ENCODE assay signal across 33 mouse cellular contexts in genomic region chr11:94122341-94123030, GRCm38 (mm10).
DNase-seq lines count a peak whose midpoint lies in the region; ATAC-seq and TF ChIP-seq lines count a peak whose summit lies in the region.
"Had no signal": no experiment of that assay in that cellular context is flagged by ENCODE, and none has a peak within 500 bp of the region (broad histone marks: within the 10 kb centered on the region; RNA-seq: fewer than 3 reads in every experiment).

No protein-coding gene starts in this region.

- no peak overlapping the region for H3K4me3 ChIP-seq in limb, embryonic 11.5 days (ENCODE audit: low read depth, low read length)
- H3K4me3 ChIP-seq in left cerebral cortex, adult 2 months: no peak overlapping the region
- H3K4me3 ChIP-seq: embryonic facial prominence, embryonic 10.5 days; embryonic facial prominence, embryonic 13.5 days; erythroblast, embryonic 14.5 days; forebrain, embryonic 12.5 days; forebrain, embryonic 15.5 days; gastrocnemius, adult 2 months; heart, embryonic 12.5 days; heart, embryonic 15.5 days had no signal

- no peak for TF ChIP-seq CTCF in left cerebral cortex, adult 2 months (IDR thresholded peaks at IDR 0.05)

- H3K9me3 ChIP-seq in limb, embryonic 11.5 days (ENCODE audit: control insufficient read depth, low read length): no peaks in the 10 kb centered on the region
- H3K9me3 ChIP-seq: embryonic facial prominence, embryonic 10.5 days; embryonic facial prominence, embryonic 13.5 days; forebrain, embryonic 12.5 days; forebrain, embryonic 15.5 days; G1E; heart, embryonic 12.5 days; heart, embryonic 15.5 days had no signal

- intact Hi-C loops in left cerebral cortex, adult 2 months (cut with DNase I): no loop called here

- no peak for ATAC-seq in limb, embryonic 11.5 days (ENCODE audit: insufficient number of reproducible peaks, low FRiP score, low TSS enrichment, low read depth)
- ATAC-seq: forebrain, embryonic 15.5 days; hindbrain, postnatal 0 days; inflammation-experienced regulatory T-cells, adult 6 months; Patski had no signal

- H3K9ac ChIP-seq in limb, embryonic 11.5 days (ENCODE audit: low read length): no peak overlapping the region
- H3K9ac ChIP-seq: embryonic facial prominence, embryonic 13.5 days; forebrain, embryonic 12.5 days; forebrain, embryonic 15.5 days; heart, embryonic 12.5 days; heart, embryonic 15.5 days; hindbrain, embryonic 14.5 days had no signal

- H3K27ac ChIP-seq in limb, embryonic 11.5 days (replicated peaks; ENCODE audit: low read depth, low read length): no peak overlapping the region
- no peak overlapping the region for H3K27ac ChIP-seq in left cerebral cortex, adult 2 months
- H3K27ac ChIP-seq: embryonic facial prominence, embryonic 10.5 days; embryonic facial prominence, embryonic 13.5 days; forebrain, embryonic 12.5 days; forebrain, embryonic 15.5 days; gastrocnemius, adult 2 months; heart, embryonic 15.5 days; hindbrain, embryonic 14.5 days; hindbrain, postnatal 0 days had no signal

- peaks cover 3% of the 10 kb centered on the region; the same call in 1 of the 2 replicates for H3K36me3 ChIP-seq in limb, embryonic 11.5 days (ENCODE audit: control insufficient read depth, insufficient read depth, low read length)

- H3K4me2 ChIP-seq in limb, embryonic 11.5 days (ENCODE audit: low read depth, severe bottlenecking): no peak overlapping the region
- H3K4me2 ChIP-seq: embryonic facial prominence, embryonic 13.5 days; forebrain, embryonic 12.5 days; forebrain, embryonic 15.5 days; heart, embryonic 12.5 days; heart, embryonic 15.5 days; hindbrain, embryonic 14.5 days had no signal

- H3K27me3 ChIP-seq in limb, embryonic 11.5 days (ENCODE audit: control insufficient read depth, insufficient read depth, low read length): no peaks in the 10 kb centered on the region
- H3K27me3 ChIP-seq: CH12.LX; embryonic facial prominence, embryonic 13.5 days; forebrain, embryonic 12.5 days; forebrain, embryonic 15.5 days; heart, embryonic 12.5 days; heart, embryonic 15.5 days; Patski had no signal

- DNase-seq in heart, adult 11 months: peak; percentile 77
- DNase-seq in heart, adult 18-20 months: no peak
- peak; percentile 4 for DNase-seq in right cerebral cortex, postnatal 14 days
- DNase-seq in right cerebral cortex, postnatal 36 days (ENCODE audit: low spot score in 2 of 2): no peak
- peak; percentile 9 for DNase-seq in limb, embryonic 11.5 days (ENCODE audit: low spot score)
- no peak for DNase-seq in left cerebral cortex, adult 2 months (ENCODE audit: extremely low spot score in 1 of 2, low spot score in 2 of 2)
- no peak for DNase-seq in frontal cortex, postnatal 36 days (ENCODE audit: low spot score in 2 of 2)
- DNase-seq in layer of hippocampus, postnatal 36 days: no peak
- DNase-seq: adrenal gland, adult 2 months; adrenal gland, postnatal 14 days; B cell, adult 2 months; cerebellum, adult 11-12 months; cerebellum, adult 8-10 months; cerebellum, postnatal 10 days; cerebellum, postnatal 36 days; embryo, embryonic 11 days; gastrocnemius, adult 2 months; gastrocnemius, postnatal 14 days; heart, postnatal 10 days; heart, postnatal 4 days had no signal

- WGBS in limb, embryonic 11.5 days: 92% methylated on average over 9 of the region's 9 CpGs

- no peaks in the 10 kb centered on the region for H3K4me1 ChIP-seq in limb, embryonic 11.5 days (ENCODE audit: control insufficient read depth, insufficient read depth, low read length)
- H3K4me1 ChIP-seq: embryonic facial prominence, embryonic 10.5 days; forebrain, embryonic 12.5 days; forebrain, embryonic 15.5 days; heart, embryonic 12.5 days; heart, embryonic 15.5 days had no signal

Comparison
In these comparisons a context has a peak if more than half of its experiments do, and no peak if none do; other contexts are left out.
1. DNase-seq: peak in heart, adult 11 months (single experiment), right cerebral cortex, postnatal 14 days (single experiment) and limb, embryonic 11.5 days (single experiment); none in heart, adult 18-20 months (0 of 2), right cerebral cortex, postnatal 36 days (0 of 2), left cerebral cortex, adult 2 months (0 of 2), frontal cortex, postnatal 36 days (0 of 2) and layer of hippocampus, postnatal 36 days (0 of 2).